Mouse (Mus musculus) myocyte (in vitro differentiated cells): ENCODE data around the gene Dap3.

Experiments used
- CEBPB ChIP-seq: IDR thresholded peaks from 2 replicates; pipeline ENCODE4 v1.6.1; 2011; ENCODE audit warnings: mild to moderate bottlenecking, moderate library complexity; ENCODE audit not compliant: poor library complexity, insufficient read depth, severe bottlenecking
- MAX ChIP-seq: IDR thresholded peaks from one replicate; pipeline ENCODE4 v1.6.1; 2011; ENCODE audit warnings: low read depth, mild to moderate bottlenecking, control low read depth
- MYOG ChIP-seq, 3 experiments: IDR thresholded peaks; one replicate each; pipeline ENCODE4 v1.6.1; 2011; ENCODE audit warnings: control low read depth in 2 of 3, low read depth in 2 of 3, mild to moderate bottlenecking in 2 of 3; ENCODE audit not compliant: insufficient read length in 2 of 3, control insufficient read depth in 1 of 3, insufficient read depth in 1 of 3
- POLR2A ChIP-seq: IDR thresholded peaks from one replicate; pipeline ENCODE4 v1.6.1; 2011; ENCODE audit warnings: low read depth, mild to moderate bottlenecking, control low read depth, moderate library complexity; ENCODE audit not compliant: insufficient read length
- SRF ChIP-seq: IDR thresholded peaks from one replicate; pipeline ENCODE4 v1.6.1; 2011; ENCODE audit warnings: low read depth; ENCODE audit not compliant: control insufficient read depth, insufficient read length
- TCF12 ChIP-seq: IDR thresholded peaks from one replicate; pipeline ENCODE4 v1.6.1; 2011; ENCODE audit warnings: mild to moderate bottlenecking, control low read depth; ENCODE audit not compliant: poor library complexity, insufficient read depth, severe bottlenecking
- USF1 ChIP-seq: IDR thresholded peaks from one replicate; pipeline ENCODE4 v1.6.1; 2011; ENCODE audit warnings: low read depth, mild to moderate bottlenecking, control low read depth, moderate library complexity

DNA sequence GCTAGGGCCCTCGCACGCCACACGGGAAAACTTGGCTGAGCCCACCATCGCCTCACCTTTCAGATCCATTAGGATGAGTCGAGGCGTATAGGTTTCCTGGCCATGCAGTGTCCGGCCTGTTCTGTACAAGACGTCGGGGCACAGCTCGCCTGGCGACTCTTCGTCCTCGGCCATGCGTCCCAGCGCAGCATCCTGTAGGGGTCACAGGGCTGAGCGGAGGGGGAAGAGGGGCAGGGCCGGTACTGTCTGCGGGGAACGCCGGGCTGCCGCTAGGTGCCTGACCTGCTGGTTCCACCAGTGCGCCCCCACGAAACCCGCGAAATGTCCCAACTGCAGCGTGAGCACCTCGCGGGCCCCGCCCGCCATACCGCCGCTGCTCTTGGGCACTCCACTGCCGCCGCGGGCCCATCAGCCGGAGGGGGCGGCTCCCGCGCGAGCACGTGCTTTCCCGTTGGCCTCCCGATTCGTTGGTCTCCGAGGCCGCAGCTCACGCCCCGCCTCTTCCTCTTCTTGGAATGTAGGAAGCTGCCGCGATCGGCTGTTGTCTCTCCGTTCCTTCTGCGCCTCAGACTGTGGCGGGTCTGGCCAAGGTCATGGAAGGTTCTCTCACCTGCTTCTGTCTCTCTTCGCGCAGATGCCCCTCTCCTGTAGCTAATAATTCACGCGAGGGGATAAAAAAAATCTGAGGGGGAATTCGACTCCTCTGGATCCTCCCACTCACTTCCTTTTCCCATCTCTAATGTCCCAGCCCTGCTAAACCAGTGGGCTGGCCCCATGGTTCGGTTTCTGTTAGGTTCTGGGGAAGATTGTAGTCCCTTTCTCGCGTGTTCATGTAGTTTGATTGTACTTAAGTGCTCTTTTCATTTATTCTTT lies 37.2 kb downstream of the Dap3 start, which contains the start of gene Msto1:
- peak in 1 of 3 experiments; percentile 11 for TF ChIP-seq MYOG (IDR thresholded peaks at IDR 0.05; ENCODE audit: control insufficient read depth in 1 of 3, insufficient read depth in 1 of 3, insufficient read length in 2 of 3, low read depth in 2 of 3)
- peak; percentile 97 for TF ChIP-seq POLR2A
- no peak for TF ChIP-seq TCF12
- no peak for TF ChIP-seq CEBPB
- TF ChIP-seq SRF, result peak; percentile 37
- no peak for TF ChIP-seq MAX
- TF ChIP-seq USF1, result peak; percentile 83
